Mouse (Mus musculus) small intestine, adult 10 weeks (tissue): ENCODE results near the gene Dnaic1. TPM values are rescaled to one million over a fixed set of nuclear protein-coding genes. Genes with fewer than 3 reads are reported as not detected.

Source experiments
- polyA plus RNA-seq: library from polyadenylated mRNA; stranded (reverse); fragments of 350-450 nt; fragmentation: Illumina TruSeq; extraction: RNeasy Lipid Tissue Mini Kit (QIAGEN cat#74804); gene quantifications from one replicate; pipeline ENCODE4 v1.2.3, GENCODE M21; 2014; ENCODE audit warnings: low replicate concordance

Dnaic1 gene
- polyA plus RNA-seq, result not detected

DNA sequence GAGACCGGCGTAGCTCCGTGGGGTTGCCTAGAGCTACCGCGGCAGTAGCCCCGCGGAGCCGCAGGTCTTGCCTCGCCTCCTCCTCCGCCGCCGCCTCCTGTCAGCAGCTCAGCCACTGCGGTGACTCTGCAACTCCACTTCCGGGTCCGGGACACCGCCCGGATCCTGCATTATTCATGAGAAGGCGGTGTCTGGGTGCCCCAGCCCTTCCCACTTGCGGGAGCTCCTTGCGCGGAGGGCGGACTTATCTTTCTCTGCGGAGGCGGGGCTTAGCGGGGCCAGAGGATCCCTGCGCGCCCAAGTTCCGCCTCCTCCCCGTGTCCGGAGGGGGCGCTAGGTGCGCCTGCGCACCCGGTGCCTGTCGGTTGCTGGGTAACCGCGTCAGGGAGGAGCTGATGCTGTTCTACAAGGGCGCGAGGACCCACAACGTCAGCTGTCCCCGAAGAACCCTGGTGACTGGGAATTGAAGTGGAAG, at the start of gene Dnaic1, which contains the start of gene Fam219a:
Gene Dnaic1, plus strand, starts transcription at position 365 of the 475 bp plus-strand sequence.
Gene Fam219a, minus strand, starts transcription at position 128 of the 475 bp plus-strand sequence.

DNA sequence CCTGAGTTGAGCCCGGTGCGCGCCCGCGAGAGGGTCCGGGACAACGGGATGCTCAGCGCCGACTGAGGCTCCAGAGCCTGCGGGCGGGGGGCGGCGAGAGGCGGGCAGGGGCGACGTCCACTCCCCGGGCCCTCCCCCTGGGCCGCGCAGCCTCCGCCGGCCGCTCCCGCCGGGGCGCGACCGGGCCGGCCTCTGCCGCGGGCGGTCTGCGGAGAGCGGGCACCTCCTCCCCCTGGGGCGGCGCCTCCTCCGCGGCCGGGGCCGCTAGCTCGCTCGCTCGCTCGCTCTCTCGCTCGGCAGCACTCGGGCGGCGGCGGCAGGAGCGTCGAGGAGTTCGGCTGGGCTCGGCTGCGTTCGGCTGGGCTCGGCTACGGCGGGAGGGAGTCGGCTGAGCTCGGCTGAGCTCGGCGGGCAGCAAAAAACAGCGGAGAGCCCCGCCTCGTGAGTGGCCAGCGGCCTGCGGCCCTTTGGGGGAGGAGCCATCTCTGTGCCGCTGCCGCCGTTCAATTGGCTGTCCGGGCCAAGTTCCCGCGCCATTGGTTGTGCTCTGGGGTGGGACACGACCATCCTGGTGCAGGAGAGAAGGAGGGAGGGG, 70.4 kb downstream of the Dnaic1 start, which contains the start of gene Enho:
Gene Enho, minus strand, starts transcription at position 412 of the 595 bp plus-strand sequence.

Other genes starting within 250 kb of the Dnaic1 start
- 57.6 TPM for gene Ubap1, start 220.8 kb upstream of the Dnaic1 start, polyA plus RNA-seq
- 1.7 TPM for gene Kif24, start 104.9 kb upstream of the Dnaic1 start, polyA plus RNA-seq
- gene Nudt2, start 104.6 kb upstream of the Dnaic1 start, polyA plus RNA-seq, result 18.5 TPM
- 2.0 TPM for gene AI464131, start 66.7 kb upstream of the Dnaic1 start, polyA plus RNA-seq
- not detected for gene 1110017D15Rik, start 52.4 kb upstream of the Dnaic1 start, polyA plus RNA-seq
- gene Fam219a, start 237 bp upstream of the Dnaic1 start, polyA plus RNA-seq, result 0.59 TPM
- not detected for gene Enho, start 70.5 kb downstream of the Dnaic1 start, polyA plus RNA-seq
- gene Cntfr, start 127.3 kb downstream of the Dnaic1 start, polyA plus RNA-seq, result not detected
- gene Il11ra1, start 130.2 kb downstream of the Dnaic1 start, polyA plus RNA-seq, result 3.2 TPM
- gene Rpp25l, start 143.8 kb downstream of the Dnaic1 start, polyA plus RNA-seq, result not detected
- 29.6 TPM for gene Dctn3, start 153.4 kb downstream of the Dnaic1 start, polyA plus RNA-seq
- not detected for gene Arid3c, start 161.4 kb downstream of the Dnaic1 start, polyA plus RNA-seq
- 0.85 TPM for gene Galt, start 185.5 kb downstream of the Dnaic1 start, polyA plus RNA-seq
- gene Sigmar1, start 186.4 kb downstream of the Dnaic1 start, polyA plus RNA-seq, result 13.3 TPM
- gene Ccl27a, start 204.5 kb downstream of the Dnaic1 start, polyA plus RNA-seq, result 3.6 TPM